Mouse (Mus musculus): Measurements from ENCODE around the gene Hras.
A peak's percentile ranks its signal among the peaks of the same experiment; 100 is the strongest.

Gene Hras

DNA sequence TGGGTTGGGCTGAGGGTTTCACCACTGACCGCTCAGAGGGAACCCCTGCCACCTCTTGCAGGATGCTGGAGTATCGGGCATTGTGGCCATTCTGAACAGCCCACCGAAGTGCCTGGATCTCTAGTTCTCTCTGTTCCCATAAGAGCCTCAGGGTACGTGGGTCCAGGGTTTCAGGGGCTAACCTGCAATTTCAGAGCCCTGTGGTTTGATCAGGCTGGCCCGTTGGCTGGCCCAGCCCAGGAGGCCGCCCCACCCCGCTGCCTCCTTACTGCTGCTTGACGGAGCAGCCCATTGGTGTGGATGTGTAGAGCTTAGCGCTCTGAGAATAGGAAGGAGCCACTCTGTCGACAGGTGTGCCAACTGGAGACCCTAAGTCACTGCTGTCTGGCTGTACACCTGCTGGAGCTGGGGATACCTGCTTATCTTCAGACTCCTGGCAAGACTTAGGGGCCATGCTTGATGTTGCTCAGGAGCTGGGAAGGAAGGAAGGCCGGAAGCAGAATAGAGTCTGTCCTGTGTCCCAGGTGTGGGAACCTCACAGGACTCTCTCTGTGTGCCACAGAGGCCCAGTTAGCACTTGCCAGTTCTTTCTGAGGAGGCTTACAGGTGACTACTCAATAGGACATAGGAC lies 19.9 kb upstream of the Hras start, which contains the start of gene Lmntd2:
TSS of gene Lmntd2 (minus strand) at position 476 of the 631 bp plus-strand sequence.
- DNase-seq = no peak

- DNase-seq = no peak
Measured at GRCm38 (mm10) chr7:141213133-141213532, 19.3 kb upstream of the Hras start.

DNA sequence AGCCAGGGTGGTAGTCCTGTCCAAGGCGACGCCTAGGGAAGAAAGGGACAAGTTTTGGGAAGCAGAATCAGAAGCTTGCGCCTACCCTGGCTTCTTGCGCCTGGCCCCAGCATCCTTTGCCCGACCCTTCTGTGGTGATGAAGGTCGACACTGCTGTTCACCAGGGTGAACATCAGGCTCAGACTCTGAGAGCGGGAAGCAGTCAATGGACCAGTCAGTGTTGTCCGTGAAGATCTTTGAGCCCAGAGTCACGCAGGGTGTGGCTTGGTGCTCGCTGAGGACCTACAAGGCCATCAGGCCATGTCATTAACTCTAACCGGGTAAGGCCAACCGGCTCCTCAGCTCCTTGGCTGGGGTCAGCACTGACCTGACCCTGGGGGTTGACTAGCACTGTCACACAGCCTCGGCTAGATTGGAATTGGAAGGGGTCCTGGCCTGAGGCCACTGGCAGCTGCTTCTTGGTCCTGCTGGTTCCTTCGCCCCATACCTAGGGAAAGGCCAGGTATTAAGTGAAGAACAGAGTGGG lies 16.9 kb upstream of the Hras start:
- DNase-seq = no peak

DNA sequence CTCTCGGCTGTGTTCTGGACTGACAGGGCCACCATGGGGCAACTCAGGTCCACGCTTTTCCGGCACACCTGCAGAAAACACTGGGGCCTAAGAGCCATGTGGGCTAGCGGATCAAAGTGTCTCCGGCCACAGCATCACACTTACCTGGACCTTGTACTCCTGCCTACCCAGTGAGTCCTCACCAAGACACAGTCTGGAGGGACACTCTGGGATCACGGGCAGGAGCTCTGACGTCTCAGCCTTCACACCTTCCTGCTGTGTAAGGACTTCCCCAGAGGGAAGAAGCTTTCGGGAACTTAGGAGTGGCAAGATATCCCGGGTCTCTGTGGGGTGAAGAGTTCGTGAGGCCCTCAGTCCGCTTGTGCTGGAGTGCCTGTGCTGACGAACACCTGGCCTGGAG lies 16.3 kb upstream of the Hras start:
- no peak for DNase-seq

DNA sequence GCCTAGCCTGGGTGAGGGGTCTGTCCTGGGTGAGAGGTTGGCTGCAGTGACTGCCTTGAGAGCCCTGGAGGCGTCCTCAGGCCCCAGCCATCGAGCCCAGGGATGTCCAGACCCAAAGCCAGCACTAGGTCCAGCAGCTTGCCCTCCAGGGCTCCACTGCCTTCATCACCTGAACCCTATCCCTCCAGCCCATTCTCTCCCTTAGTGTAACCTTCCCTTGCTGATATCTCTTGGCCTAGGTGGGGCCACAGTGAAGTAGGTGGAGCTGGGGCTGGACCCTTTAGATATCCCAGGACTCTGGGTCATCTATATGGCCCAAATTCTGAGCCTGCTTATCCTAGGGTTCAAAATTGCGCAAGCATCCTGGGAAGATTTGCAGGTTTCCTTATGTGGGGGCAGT lies 15.7 kb upstream of the Hras start:
- DNase-seq = no peak

DNA sequence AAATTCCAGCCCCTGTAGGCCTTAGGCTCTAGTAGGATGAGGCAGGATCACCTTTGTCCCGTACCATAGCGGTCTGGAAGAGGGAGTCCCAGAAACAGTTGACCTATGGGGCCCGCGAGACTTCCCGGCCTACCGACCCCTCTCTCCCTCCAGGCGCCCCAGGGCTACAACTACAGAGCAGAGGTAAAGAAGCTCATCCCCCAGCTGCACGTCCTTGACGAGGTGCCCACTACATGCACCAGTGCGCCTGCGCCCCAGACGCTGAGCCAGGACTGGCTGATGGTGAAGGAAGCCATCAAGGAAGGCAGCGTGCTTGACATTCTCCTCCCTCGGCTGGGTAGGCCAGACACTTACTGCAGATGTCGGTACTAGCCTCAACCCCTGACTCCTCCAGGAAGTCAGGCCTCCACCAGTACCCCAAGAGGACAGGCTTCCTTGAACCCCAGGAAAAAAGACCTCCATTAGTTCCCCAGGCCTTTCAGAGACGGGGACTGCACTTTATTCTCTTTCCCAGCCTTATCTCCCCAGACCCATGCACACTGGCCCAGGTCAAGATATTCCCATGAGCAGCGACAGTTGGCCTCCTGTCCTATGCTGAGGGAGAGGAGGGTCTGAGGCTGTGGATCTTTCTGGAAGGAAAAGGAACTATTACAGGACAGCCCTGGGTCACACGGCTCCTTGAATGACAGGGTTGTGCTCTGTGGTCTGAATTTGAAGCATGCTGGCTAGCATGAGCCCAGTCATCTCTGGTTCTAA lies 12.6 kb upstream of the Hras start:
- DNase-seq = no peak

DNA sequence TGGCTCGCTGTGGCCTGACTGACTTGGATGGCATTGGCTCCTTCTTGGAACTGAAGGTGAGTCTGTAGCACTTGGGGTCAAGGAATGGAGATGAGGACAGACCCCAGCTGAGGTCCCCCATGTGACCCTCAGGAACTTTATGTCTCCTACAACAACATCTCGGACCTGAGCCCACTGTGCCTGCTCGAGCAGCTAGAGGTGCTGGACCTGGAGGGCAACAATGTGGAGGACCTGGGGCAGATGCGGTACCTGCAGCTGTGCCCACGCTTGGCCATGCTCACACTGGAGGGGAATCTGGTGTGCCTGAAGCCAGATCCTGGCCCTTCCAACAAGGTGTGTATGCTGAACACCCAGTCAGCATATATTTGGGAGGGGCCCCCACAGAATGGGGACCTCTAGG lies 11.7 kb upstream of the Hras start:
- no peak for DNase-seq

DNA sequence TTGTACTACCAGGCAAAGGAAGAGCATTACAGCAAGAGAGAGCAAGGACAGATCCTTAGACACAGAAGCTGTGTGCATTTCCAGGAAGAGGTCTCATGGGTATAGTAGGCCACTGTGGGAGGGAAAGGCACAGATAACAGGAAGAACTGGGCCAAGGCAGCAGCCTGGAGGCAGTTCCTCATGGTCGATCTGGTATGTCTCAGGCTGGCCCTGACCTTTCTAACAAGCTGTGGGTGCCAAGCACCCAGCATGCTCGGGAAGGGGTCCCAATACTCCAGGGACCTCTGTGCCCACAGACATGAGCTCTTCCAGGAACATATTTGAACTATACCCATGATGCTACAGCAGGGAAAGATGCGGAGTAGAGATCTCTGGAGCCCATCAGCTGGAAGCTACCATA lies 10.7 kb upstream of the Hras start:
- no peak for DNase-seq

GRCm38 (mm10) chr7:141198121-141198520 lies 4.3 kb upstream of the Hras start:
- DNase-seq = no peak

GRCm38 (mm10) chr7:141196619-141197282 lies 2.9 kb upstream of the Hras start:
- no peak for DNase-seq

DNA sequence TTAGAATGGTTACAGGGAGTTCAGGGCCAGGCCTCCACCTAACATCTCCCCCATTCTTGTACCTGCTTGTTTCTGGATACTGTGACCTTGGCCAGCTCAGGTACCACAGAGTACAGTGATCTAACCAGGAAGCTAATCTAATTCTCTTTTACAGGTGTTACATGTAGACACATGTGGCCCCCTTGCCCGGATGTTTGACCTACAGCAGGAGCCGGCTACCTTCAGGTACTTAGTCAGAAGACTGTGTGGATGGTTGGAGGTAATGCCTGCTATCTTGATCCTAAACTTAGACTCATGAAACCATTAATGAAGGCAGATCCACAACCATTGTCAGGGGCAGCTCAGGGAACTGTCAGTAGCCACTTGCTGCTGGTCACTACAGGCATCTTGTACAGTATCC lies 1.9 kb upstream of the Hras start:
- DNase-seq = no peak

DNA sequence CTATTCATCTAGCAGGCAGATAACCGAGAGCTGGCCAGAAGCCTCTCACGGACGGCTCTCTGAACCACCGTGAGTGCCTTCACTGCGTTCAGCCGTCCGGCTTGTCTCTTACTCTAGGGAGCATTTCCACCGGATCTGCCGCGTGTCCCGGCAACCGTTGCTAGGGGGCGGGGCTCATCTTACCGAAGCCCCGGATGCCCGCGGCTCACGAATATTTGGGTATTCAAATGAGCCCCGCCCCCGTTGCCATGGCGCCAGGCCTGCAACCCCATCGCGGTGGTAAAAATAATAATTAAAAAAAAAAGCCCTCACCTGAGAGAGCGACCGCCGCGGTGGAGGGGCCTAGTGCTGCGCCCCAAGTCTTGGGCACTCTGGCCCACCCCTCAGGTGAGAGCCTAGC lies 1.0 kb upstream of the Hras start:
- peak; percentile 95 for DNase-seq

DNA sequence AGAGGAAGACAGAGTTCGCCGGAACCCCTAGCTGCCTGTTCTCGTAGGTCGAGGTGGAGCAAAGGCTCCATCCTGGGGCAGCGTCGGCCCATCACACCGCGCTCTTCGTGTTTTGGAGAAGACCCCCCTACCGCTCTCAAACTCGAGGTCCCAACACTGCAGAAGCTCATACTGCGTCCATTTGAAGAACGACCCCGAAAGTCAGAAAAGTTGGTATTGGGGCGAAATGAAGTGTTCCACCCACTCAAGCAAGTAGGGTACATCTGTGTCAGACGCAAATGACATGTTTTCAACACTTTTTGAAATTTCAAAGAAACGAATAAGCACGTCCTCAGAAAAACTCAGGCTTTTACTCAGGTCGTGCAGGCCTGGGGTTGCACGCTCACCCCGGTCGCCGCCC lies 604 bp upstream of the Hras start:
- DNase-seq = no peak

DNA sequence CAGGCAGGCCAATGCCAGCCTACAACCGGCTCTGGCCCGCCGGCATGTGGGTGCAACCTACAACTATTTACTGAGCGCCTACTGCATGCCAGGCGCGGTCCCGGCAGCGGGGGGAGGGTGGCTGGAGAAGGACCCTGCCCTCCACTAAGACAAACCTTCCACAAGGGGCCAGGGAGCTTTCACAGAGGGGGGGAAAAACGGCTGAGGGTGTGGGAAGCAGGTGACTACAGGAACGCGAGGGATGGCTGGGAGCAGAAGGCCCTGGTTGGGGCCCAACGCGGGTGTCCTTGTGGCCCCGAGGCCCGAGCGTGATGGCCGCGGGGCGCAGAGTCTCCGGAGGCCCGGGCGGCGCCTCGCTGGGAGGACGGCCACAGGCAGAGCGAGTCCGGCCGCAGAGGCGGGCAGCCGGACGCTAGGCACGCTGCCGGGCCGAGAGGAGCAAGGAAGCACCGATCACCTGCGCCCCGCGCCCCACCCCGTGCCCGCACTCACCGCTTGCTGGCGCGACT lies 403 bp downstream of the Hras start:
- peak; percentile 50 for DNase-seq

GRCm38 (mm10) chr7:141192776-141193347 lies 943 bp downstream of the Hras start:
- peak; percentile 60 for DNase-seq

GRCm38 (mm10) chr7:141191796-141192685 lies 1.8 kb downstream of the Hras start:
- no peak for DNase-seq

GRCm38 (mm10) chr7:141191036-141191435 lies 2.8 kb downstream of the Hras start:
- DNase-seq = peak; percentile 58

DNA sequence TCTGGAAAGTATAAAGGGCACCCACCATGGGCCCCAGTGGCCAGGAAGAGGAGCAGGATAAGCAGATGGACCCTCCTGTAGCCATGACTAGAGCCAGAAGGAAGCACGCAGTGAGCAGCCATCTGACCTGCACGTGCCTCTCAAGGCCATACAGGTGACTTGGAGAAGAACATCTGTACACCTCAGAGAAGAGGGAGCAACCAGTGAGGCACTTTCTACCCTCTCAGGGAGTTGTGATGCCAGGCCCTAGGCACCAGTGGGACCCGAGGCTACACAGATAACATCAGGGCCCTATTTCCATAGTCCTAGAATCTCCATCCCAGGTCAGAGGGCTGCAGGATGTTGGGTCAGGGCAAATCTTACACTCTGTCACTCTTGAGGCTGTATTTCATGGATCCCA lies 3.6 kb downstream of the Hras start:
- no peak for DNase-seq

GRCm38 (mm10) chr7:141188733-141189132 lies 5.1 kb downstream of the Hras start:
- DNase-seq = no peak

DNA sequence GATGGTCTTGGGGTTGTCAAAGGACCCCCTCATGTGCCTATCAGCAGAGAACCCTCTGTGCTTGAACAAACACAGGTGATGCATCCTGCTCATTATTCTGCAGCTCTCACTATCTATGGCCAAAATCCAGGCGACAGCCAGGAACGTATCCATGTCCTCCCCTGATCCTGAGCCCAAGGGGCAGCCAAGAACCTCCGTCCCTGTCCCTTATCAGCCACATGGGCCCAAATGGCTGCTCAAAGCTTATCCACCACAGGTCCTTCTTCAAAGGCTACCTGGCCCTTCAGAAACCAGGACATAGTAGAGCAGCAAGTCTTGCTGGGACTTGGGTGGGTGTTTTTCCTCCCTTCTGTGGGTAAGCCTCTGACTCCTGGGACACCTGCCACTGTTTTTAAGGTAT lies 5.6 kb downstream of the Hras start:
- no peak for DNase-seq

- peak; percentile 91 for DNase-seq
Measured at GRCm38 (mm10) chr7:141176173-141176572, 17.6 kb downstream of the Hras start.

DNA sequence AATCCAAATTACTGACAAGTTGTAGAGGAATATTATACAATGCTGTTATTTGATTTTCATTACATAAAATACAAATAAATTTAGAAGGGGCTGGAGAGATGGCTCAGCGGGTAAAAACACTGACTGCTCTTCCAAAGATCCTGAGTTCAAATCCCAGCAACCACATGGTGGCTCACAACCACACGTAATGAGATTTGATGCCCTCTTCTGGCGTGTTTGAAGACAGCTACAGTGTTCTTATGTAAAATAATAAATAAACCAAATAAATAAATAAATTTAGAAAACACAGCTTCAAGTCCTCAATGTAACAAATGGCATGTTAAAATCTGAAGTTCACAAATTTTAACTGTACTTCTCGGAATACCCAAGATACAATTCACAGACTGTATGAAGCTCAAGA lies 18.7 kb downstream of the Hras start:
- no peak for DNase-seq

All from lung, postnatal 10 days (tissue).